Mouse (Mus musculus) heart, embryonic 11.5 days (tissue): Measurements from ENCODE around the gene Ensa. TPM values are rescaled to one million over a fixed set of nuclear protein-coding genes. Genes with fewer than 3 reads are reported as not detected.

Experiments
- ATAC-seq: fragments of 200-750 bp; cut with Nextera tagmentation; replicated peaks from 2 replicates; pipeline ENCODE4 v1.8.0; 2017; ENCODE audit warnings: moderate library complexity; ENCODE audit not compliant: insufficient number of reproducible peaks, low FRiP score, low TSS enrichment
- H3K27ac ChIP-seq: fragments of 300-500 bp; sonication (generic); 2 replicates; pipeline ENCODE4 v1.5.1; 2014; ENCODE audit warnings: mild to moderate bottlenecking, low read depth, low read length
- H3K27me3 ChIP-seq: fragments of 300-500 bp; sonication (generic); 2 replicates; pipeline ENCODE4 v1.6.1; 2014; ENCODE audit warnings: mild to moderate bottlenecking, low read length, mixed read lengths; ENCODE audit not compliant: control insufficient read depth, insufficient read depth
- H3K36me3 ChIP-seq: fragments of 300-500 bp; sonication (generic); 2 replicates; pipeline ENCODE4 v1.6.1; 2014; ENCODE audit warnings: mild to moderate bottlenecking, low read length, moderate library complexity, mixed read lengths; ENCODE audit not compliant: control insufficient read depth, insufficient read depth
- H3K4me1 ChIP-seq: fragments of 300-500 bp; sonication (generic); 2 replicates; pipeline ENCODE4 v1.6.1; 2014; ENCODE audit warnings: low read length; ENCODE audit not compliant: control insufficient read depth, insufficient read depth
- H3K4me2 ChIP-seq: fragments of 300-500 bp; sonication (generic); 2 replicates; pipeline ENCODE4 v1.6.1; 2014; ENCODE audit warnings: mild to moderate bottlenecking, moderate library complexity
- H3K4me3 ChIP-seq: fragments of 300-500 bp; sonication (generic); 2 replicates; pipeline ENCODE4 v1.5.1; 2014; ENCODE audit warnings: low read depth, low read length
- H3K9ac ChIP-seq: fragments of 300-500 bp; sonication (generic); 2 replicates; pipeline ENCODE4 v1.6.1; 2014; ENCODE audit warnings: mild to moderate bottlenecking, low read depth, low read length, moderate library complexity
- H3K9me3 ChIP-seq: fragments of 300-500 bp; sonication (generic); replicated peaks from 2 replicates; pipeline ENCODE4 v1.6.1; 2016; ENCODE audit warnings: low read length; ENCODE audit not compliant: control insufficient read depth
- WGBS: fragments of 180-500 bp; shearing (Covaris S2); extraction: QIAGEN DNeasy Blood & Tissue Kit; methylation state at CpG from one replicate; pipeline ENCODE4 v1.1.7; 2014; ENCODE audit not compliant: insufficient replicate concordance; 5-methylcytosine and 5-hydroxymethylcytosine counted together
- polyA plus RNA-seq: library from polyadenylated mRNA; unstranded; fragments of >200 nt; fragmentation: Nextera tagmentation; extraction: Ambion mirVana; gene quantifications from 2 replicates; pipeline ENCODE4 v1.2.1, GENCODE M21; 2014

Ensa gene
- polyA plus RNA-seq, 1 experiment from 2014 or later: 55.4 TPM

GRCm38 (mm10) chr3:95657711-95658110, 32.9 kb downstream of the Ensa start:
- H3K4me1 ChIP-seq: peaks cover 23% of the 10 kb centered on the region
- H3K9ac ChIP-seq: peak overlapping the region; percentile 99; the same call in 1 of the 2 replicates
- no peak for ATAC-seq
- H3K27me3 ChIP-seq: no peaks in the 10 kb centered on the region
- H3K4me2 ChIP-seq: peak overlapping the region; percentile 95
- peak overlapping the region; percentile 76 for H3K4me3 ChIP-seq
- WGBS: 82% methylated on average over 3 of the region's 3 CpGs
- H3K27ac ChIP-seq: peak overlapping the region; percentile 97; the same call in 1 of the 2 replicates
- H3K36me3 ChIP-seq: peaks cover 7% of the 10 kb centered on the region; the same call in 1 of the 2 replicates
- no peaks in the 10 kb centered on the region for H3K9me3 ChIP-seq

DNA sequence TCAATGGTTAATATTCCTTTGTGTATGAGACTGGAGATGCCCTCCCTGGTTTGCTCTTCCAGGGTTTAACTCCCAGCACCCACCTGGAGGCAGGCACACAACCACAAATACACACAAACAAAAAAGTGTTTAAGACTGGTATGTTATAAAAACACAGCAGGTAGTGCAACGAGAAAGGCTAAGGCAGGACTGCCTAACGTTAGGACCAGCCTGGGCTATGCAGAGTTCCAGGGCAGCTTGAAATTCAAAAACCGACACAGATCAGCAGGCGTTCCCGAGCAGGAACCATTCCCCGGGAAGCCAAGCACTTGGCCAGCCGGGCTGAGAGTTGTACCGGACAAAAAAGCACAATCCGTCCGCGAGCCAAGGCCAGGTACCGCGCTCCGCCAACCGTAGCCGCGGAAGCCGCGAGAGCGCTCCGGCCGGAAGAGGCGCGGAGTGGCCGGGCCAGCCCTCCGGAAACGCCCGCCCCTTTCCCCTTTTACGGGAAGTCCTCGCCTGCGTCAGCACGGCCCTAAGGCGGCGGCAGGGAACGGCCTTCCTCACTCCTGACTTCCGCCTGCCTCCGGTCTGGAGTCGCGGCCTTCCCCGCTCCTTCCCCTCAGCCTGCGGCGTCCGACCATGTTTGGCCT, 33.6 kb downstream of the Ensa start, which contains the start of gene Mcl1:
TSS of gene Mcl1 (plus strand) at position 553 of the 632 bp plus-strand sequence.
- peak within 1 kb of the TSS; percentile 76 for H3K4me3 ChIP-seq
- no peaks in the 10 kb centered on the region for H3K9me3 ChIP-seq
- no peaks in the 10 kb centered on the region for H3K27me3 ChIP-seq
- peaks cover 9% of the 10 kb centered on the region; the same call in 1 of the 2 replicates for H3K36me3 ChIP-seq
- peaks cover 23% of the 10 kb centered on the region for H3K4me1 ChIP-seq
- ATAC-seq: peak; percentile 94
- peak within 1 kb of the TSS; percentile 99 for H3K9ac ChIP-seq
- under 1% methylated on average over 40 of the region's 43 CpGs for WGBS
- H3K27ac ChIP-seq: peak within 1 kb of the TSS; percentile 97
- H3K4me2 ChIP-seq: peak within 1 kb of the TSS; percentile 95

GRCm38 (mm10) chr3:95658868-95659712, 34.3 kb downstream of the Ensa start:
- peak; percentile 50 for ATAC-seq
- no peaks in the 10 kb centered on the region for H3K27me3 ChIP-seq
- peak overlapping the region; percentile 95 for H3K4me2 ChIP-seq
- peak overlapping the region; percentile 76 for H3K4me3 ChIP-seq
- H3K9ac ChIP-seq: peak overlapping the region; percentile 99
- H3K27ac ChIP-seq: peak overlapping the region; percentile 97
- peaks cover 24% of the 10 kb centered on the region for H3K4me1 ChIP-seq
- H3K36me3 ChIP-seq: peaks cover 13% of the 10 kb centered on the region; the same call in 1 of the 2 replicates
- WGBS: under 1% methylated on average over 108 of the region's 113 CpGs
- no peaks in the 10 kb centered on the region for H3K9me3 ChIP-seq

GRCm38 (mm10) chr3:95659948-95660347, 35.2 kb downstream of the Ensa start:
- peaks cover 32% of the 10 kb centered on the region for H3K4me1 ChIP-seq

GRCm38 (mm10) chr3:95660788-95661478, 36.1 kb downstream of the Ensa start:
- 17% methylated on average over 2 of the region's 2 CpGs for WGBS
- Histone ChIP-seq H3K4me2 (peak overlapping the region; percentile 95), H3K4me3 (peak overlapping the region; percentile 76), H3K4me1 (peaks cover 40% of the 10 kb centered on the region), H3K36me3 (peaks cover 22% of the 10 kb centered on the region; the same call in 1 of the 2 replicates), H3K27ac (peak overlapping the region; percentile 97), H3K9me3 (no peaks in the 10 kb centered on the region), H3K9ac (peak overlapping the region; percentile 99), H3K27me3 (no peaks in the 10 kb centered on the region)
- no peak for ATAC-seq

More at GRCm38 (mm10) chr3:95659948-95660347, 35.2 kb downstream of the Ensa start:
- H3K4me3 ChIP-seq: peak overlapping the region; percentile 76
- peak overlapping the region; percentile 99 for H3K9ac ChIP-seq
- no peak for ATAC-seq
- H3K9me3 ChIP-seq: no peaks in the 10 kb centered on the region
- H3K27ac ChIP-seq: peak overlapping the region; percentile 97
- peak overlapping the region; percentile 95 for H3K4me2 ChIP-seq
- no peaks in the 10 kb centered on the region for H3K27me3 ChIP-seq
- peaks cover 21% of the 10 kb centered on the region; the same call in 1 of the 2 replicates for H3K36me3 ChIP-seq
- WGBS: 2% methylated on average over 8 of the region's 8 CpGs

- Histone ChIP-seq H3K4me1 (peaks cover 52% of the 10 kb centered on the region), H3K9me3 (no peaks in the 10 kb centered on the region), H3K4me2 (peak overlapping the region; percentile 95), H3K36me3 (peaks cover 22% of the 10 kb centered on the region; the same call in 1 of the 2 replicates), H3K4me3 (peak overlapping the region; percentile 76), H3K9ac (peak overlapping the region; percentile 59), H3K27ac (peak overlapping the region; percentile 73), H3K27me3 (no peaks in the 10 kb centered on the region)
- no peak for ATAC-seq
- WGBS: 19% methylated on average over 7 of the region's 7 CpGs
These were observed 37.3 kb downstream of the Ensa start for GRCm38 (mm10) chr3:95661945-95662715.

DNA sequence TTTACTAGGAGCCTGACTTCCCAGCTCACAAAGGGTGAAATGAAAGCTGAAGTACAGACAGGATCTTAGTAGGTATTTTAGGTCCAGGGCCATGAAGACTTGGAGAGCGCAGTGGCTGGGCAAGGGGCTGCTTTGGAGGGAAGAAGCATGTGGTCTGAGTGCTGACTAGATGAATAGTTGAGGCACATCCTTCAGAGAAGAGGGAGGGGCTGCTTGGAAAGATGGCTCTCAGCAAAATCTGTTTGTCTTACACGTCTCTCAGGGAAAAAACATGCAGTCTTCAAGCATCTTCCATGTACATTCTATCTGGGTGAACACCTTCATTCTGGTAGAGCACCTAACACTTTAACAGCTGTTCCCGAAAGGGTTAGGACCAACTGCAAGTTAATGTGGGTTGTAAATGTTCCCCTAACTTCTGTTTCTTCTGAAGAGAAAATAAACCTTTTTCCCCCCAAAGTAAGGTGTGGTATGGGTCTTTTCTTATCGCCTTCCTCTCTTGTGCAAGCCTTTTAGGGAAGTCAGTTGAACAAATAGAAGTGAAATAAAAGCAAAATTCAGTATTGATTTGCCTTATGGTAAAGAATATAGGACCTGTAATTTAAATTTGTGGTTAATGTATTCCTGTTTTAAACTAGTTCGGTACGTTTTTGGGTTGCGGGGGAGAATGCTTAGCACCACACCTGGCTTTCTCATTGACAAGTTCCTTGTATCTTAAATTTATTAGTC, 38.1 kb downstream of the Ensa start:
- H3K9me3 ChIP-seq: no peaks in the 10 kb centered on the region
- no peaks in the 10 kb centered on the region for H3K27me3 ChIP-seq
- 73% methylated on average over 7 of the region's 7 CpGs for WGBS
- no peak for ATAC-seq
- H3K36me3 ChIP-seq: peaks cover 22% of the 10 kb centered on the region; the same call in 1 of the 2 replicates
- peak overlapping the region; percentile 95 for H3K4me2 ChIP-seq
- H3K4me3 ChIP-seq: peak overlapping the region; percentile 76
- peaks cover 59% of the 10 kb centered on the region for H3K4me1 ChIP-seq
- peak overlapping the region; percentile 73 for H3K27ac ChIP-seq
- peak overlapping the region; percentile 59 for H3K9ac ChIP-seq
